Mouse (Mus musculus) bone marrow, adult 2 months (tissue): ENCODE measurements around the gene A230050P20Rik.

Experiments
- CTCF ChIP-seq: fragments of 200-500 bp; IDR thresholded peaks from 2 replicates; pipeline ENCODE4 v1.5.1; 2011; ENCODE audit warnings: low read length, control low read depth; ENCODE audit not compliant: control insufficient read depth, insufficient read depth
- POLR2A ChIP-seq: fragments of 200-500 bp; IDR thresholded peaks from 2 replicates; pipeline ENCODE4 v1.6.1; 2011; ENCODE audit warnings: low read depth, mild to moderate bottlenecking, control low read depth, low read length, borderline replicate concordance; ENCODE audit not compliant: control insufficient read depth

GRCm38 (mm10) chr9:20887704-20888385 lies 19.4 kb downstream of the A230050P20Rik start, which contains the start of gene Ppan:
- peak; percentile 83; the same call in 1 of the 2 replicates for TF ChIP-seq POLR2A
- TF ChIP-seq CTCF, result no peak
